In the genomic region with DNA sequence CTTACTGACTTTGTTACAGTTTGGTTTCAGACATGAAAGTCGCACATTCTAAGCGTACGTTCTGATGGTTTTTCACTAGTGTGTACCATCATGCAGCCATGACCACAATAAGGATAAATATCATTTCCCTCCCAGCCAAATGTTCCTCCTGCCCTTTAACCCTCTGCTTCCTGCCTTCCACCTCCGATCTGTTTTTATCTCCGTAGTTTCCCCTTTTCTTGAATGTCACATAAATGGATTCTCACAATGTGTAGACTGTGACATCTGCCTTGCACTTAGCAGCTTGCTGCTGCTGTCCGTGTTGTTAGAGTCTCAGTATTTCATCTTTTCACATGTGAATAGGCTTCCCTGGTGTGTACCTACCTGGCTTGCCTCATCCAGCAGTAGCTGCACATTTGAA, we compare ENCODE assay signal across 16 mouse cellular contexts.
DNase-seq lines count a peak whose midpoint lies in the region; ATAC-seq lines count a peak whose summit lies in the region.
"Had no signal": no experiment of that assay in that cellular context is flagged by ENCODE, and none has a peak within 500 bp of the region (broad histone marks: within the 10 kb centered on the region; RNA-seq: fewer than 3 reads in every experiment).

No protein-coding gene starts in this region.

- peak; percentile 3 for DNase-seq in embryo, embryonic 9.5 days (ENCODE audit: extremely low spot score)
- DNase-seq in embryo, embryonic 10 days (ENCODE audit: low spot score) = no peak
- peak; percentile 3 for DNase-seq in heart, adult 11 months
- no peak for DNase-seq in heart, postnatal 25 days (ENCODE audit: low spot score)
- DNase-seq in 416B (ENCODE audit: low read depth) = peak; percentile 30
- no peak for DNase-seq in ovary, postnatal 14 days (ENCODE audit: low spot score)
- DNase-seq: adrenal gland, postnatal 14 days; cerebellum, adult 11-12 months; cerebellum, adult 9-10 months; cerebellum, postnatal 25 days; gastrocnemius, postnatal 14 days; heart, postnatal 4 days; kidney, adult 11 months had no signal

- intact Hi-C loops in heart, postnatal 25 days (cut with DNase I) = no loop called here

- ATAC-seq in monocyte, adult 5-6 weeks (replicated peaks; ENCODE audit: insufficient number of reproducible peaks, low FRiP score, low TSS enrichment, poor library complexity, severe bottlenecking) = 0 out of 2 replicates have a peak, but pooled peaks have one; percentile 23
- ATAC-seq: forebrain, embryonic 16.5 days; hindbrain, embryonic 16.5 days had no signal

Comparison
In these comparisons a context has a peak if more than half of its experiments do, and no peak if none do; other contexts are left out.
1. DNase-seq: peak in embryo, embryonic 9.5 days (single experiment), heart, adult 11 months (single experiment) and 416B (single experiment); none in embryo, embryonic 10 days (single experiment), heart, postnatal 25 days (single experiment) and ovary, postnatal 14 days (single experiment).